Mouse (Mus musculus) heart, postnatal 0 days (tissue): ENCODE results near the gene Shroom3.

Experiments
- CTCF ChIP-seq: IDR thresholded peaks from 2 replicates; pipeline ENCODE4 v1.5.1; 2016; ENCODE audit warnings: antibody characterized with exemption, control low read depth, low read depth
- EP300 ChIP-seq: IDR thresholded peaks from 2 replicates; pipeline ENCODE4 v1.6.1; 2016; ENCODE audit warnings: antibody characterized with exemption, low read depth

GRCm38 (mm10) chr5:92728252-92728828, 45.1 kb downstream of the Shroom3 start:
- peak; percentile 96 for TF ChIP-seq CTCF
- TF ChIP-seq EP300: no peak
